Mouse (Mus musculus) heart, embryonic 14.5 days (tissue): ENCODE measurements around the gene Tmprss11f. TPM values are rescaled to one million over a fixed set of nuclear protein-coding genes. Genes with fewer than 3 reads are reported as not detected.

Source experiments
- ATAC-seq: fragments of 200-750 bp; cut with Nextera tagmentation; 2 replicates; pipeline ENCODE4 v1.8.0; 2017; ENCODE audit warnings: low read depth, moderate TSS enrichment; ENCODE audit not compliant: insufficient number of reproducible peaks, insufficient read depth, low FRiP score
- H3K27ac ChIP-seq, 2 experiments: fragments of 200-500 bp in 1 of 2; fragments of 300-500 bp in 1 of 2; sonication (generic) in 1 of 2; replicated peaks in 1 of 2; 2 replicates each; pipeline ENCODE4 v1.5.1; 2012 to 2014; ENCODE audit warnings: low read depth in 2 of 2, low read length in 2 of 2, control low read depth in 1 of 2, mild to moderate bottlenecking in 1 of 2, mixed read lengths in 1 of 2; ENCODE audit not compliant: control insufficient read depth in 1 of 2, insufficient read depth in 1 of 2
- H3K27me3 ChIP-seq: fragments of 300-500 bp; sonication (generic); 2 replicates; pipeline ENCODE4 v1.6.1; 2014; ENCODE audit warnings: mild to moderate bottlenecking, low read length, control low read depth; ENCODE audit not compliant: control insufficient read depth, insufficient read depth
- H3K36me3 ChIP-seq: fragments of 300-500 bp; sonication (generic); 2 replicates; pipeline ENCODE4 v1.6.1; 2014; ENCODE audit warnings: mild to moderate bottlenecking, control low read depth, low read length, mixed read lengths; ENCODE audit not compliant: control insufficient read depth, insufficient read depth
- H3K4me1 ChIP-seq, 2 experiments: fragments of 200-500 bp in 1 of 2; fragments of 300-500 bp in 1 of 2; sonication (generic) in 1 of 2; 2 replicates each; pipeline ENCODE4 v1.6.1; 2012 to 2014; ENCODE audit warnings: low read length in 2 of 2, control low read depth in 1 of 2, mixed read lengths in 1 of 2; ENCODE audit not compliant: control insufficient read depth in 2 of 2, insufficient read depth in 2 of 2
- H3K4me2 ChIP-seq: fragments of 300-500 bp; sonication (generic); 2 replicates; pipeline ENCODE4 v1.6.1; 2014; ENCODE audit warnings: mild to moderate bottlenecking, low read length
- H3K4me3 ChIP-seq, 2 experiments: fragments of 200-500 bp in 1 of 2; fragments of 300-500 bp in 1 of 2; sonication (generic) in 1 of 2; 2 replicates each; pipeline ENCODE4 v1.5.1; 2012 to 2014; ENCODE audit warnings: low read length in 2 of 2, mild to moderate bottlenecking in 2 of 2, control low read depth in 1 of 2, low read depth in 1 of 2, moderate library complexity in 1 of 2; ENCODE audit not compliant: control insufficient read depth in 1 of 2, insufficient read depth in 1 of 2
- H3K9ac ChIP-seq: fragments of 300-500 bp; sonication (generic); 2 replicates; pipeline ENCODE4 v1.6.1; 2014; ENCODE audit warnings: mild to moderate bottlenecking, low read length
- H3K9me3 ChIP-seq: fragments of 300-500 bp; sonication (generic); 2 replicates; pipeline ENCODE4 v1.6.1; 2016; ENCODE audit warnings: low read length, control low read depth; ENCODE audit not compliant: control insufficient read depth
- WGBS: fragments of 180-500 bp; shearing (Covaris S2); extraction: QIAGEN DNeasy Blood & Tissue Kit; methylation state at CpG from one replicate; pipeline ENCODE4 v1.1.7; 2014; 5-methylcytosine and 5-hydroxymethylcytosine counted together
- polyA plus RNA-seq: library from polyadenylated mRNA; unstranded; fragments of >200 nt; fragmentation: Nextera tagmentation; extraction: Ambion mirVana; gene quantifications from 2 replicates; pipeline ENCODE4 v1.2.1, GENCODE M21; 2014

Tmprss11f gene
- polyA plus RNA-seq, 1 experiment from 2014 or later = not detected

DNA sequence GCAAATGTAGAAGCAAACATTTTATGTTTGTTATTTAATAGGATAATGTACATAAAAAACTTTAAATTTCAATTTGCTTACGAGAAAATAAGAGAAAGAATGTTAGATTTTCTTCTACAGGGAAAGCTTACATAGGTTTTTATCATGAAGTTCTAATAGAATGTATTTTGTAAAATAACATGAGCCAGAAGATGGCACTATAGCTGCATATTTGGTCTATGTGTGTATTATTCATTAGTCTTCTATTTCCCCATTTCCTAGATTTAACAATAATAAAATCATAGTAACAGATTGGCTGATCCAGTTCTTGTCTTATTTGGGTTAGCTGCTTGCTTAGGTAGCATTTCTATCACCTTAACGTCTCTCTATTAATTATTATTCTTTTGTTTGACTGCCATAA lies 149.7 kb downstream of the Tmprss11f start:
- Histone ChIP-seq H3K27me3 (no peaks in the 10 kb centered on the region), H3K4me1 (no peaks in the 10 kb centered on the region), H3K27ac (no peak overlapping the region), H3K9ac (no peak overlapping the region), H3K4me2 (no peak overlapping the region), H3K9me3 (no peaks in the 10 kb centered on the region), H3K36me3 (no peaks in the 10 kb centered on the region), H3K4me3 (no peak overlapping the region)
- no peak for ATAC-seq
- WGBS = 47% methylated on average over 2 of the region's 2 CpGs

- WGBS = 62% methylated on average over 1 of the region's 1 CpGs
- H3K4me2 ChIP-seq = no peak overlapping the region
- H3K27me3 ChIP-seq = no peaks in the 10 kb centered on the region
- H3K4me3 ChIP-seq = no peak overlapping the region
- H3K9ac ChIP-seq = no peak overlapping the region
- no peaks in the 10 kb centered on the region for H3K36me3 ChIP-seq
- no peaks in the 10 kb centered on the region for H3K4me1 ChIP-seq
- H3K9me3 ChIP-seq = no peaks in the 10 kb centered on the region
- ATAC-seq = no peak
- no peak overlapping the region for H3K27ac ChIP-seq
Observed at GRCm38 (mm10) chr5:86482031-86482430, 150.2 kb downstream of the Tmprss11f start.

GRCm38 (mm10) chr5:86473859-86474258 lies 158.4 kb downstream of the Tmprss11f start:
- no peak overlapping the region for H3K27ac ChIP-seq
- H3K27me3 ChIP-seq = no peaks in the 10 kb centered on the region
- no peak overlapping the region for H3K9ac ChIP-seq
- no peak overlapping the region for H3K4me3 ChIP-seq
- H3K36me3 ChIP-seq = no peaks in the 10 kb centered on the region
- H3K4me2 ChIP-seq = no peak overlapping the region
- no peaks in the 10 kb centered on the region for H3K4me1 ChIP-seq
- ATAC-seq = no peak
- no peaks in the 10 kb centered on the region for H3K9me3 ChIP-seq
- WGBS = 78% methylated on average over 9 of the region's 9 CpGs

Other genes with a start within 250 kb of the Tmprss11f start
- not detected in 2 replicates for gene Tmprss11a, start 163.4 kb downstream of the Tmprss11f start, polyA plus RNA-seq
- gene Tmprss11g, start 113.8 kb downstream of the Tmprss11f start, polyA plus RNA-seq = not detected in 2 replicates
- not detected in 2 replicates for gene Tmprss11b, start 43.9 kb upstream of the Tmprss11f start, polyA plus RNA-seq
- not detected in 2 replicates for gene Tmprss11e, start 113.4 kb upstream of the Tmprss11f start, polyA plus RNA-seq
- 29.7 and 31.5 TPM in 2 replicates for gene Ythdc1, start 171.8 kb upstream of the Tmprss11f start, polyA plus RNA-seq